Mouse (Mus musculus): ENCODE results near the gene Klhl18. TPM values are rescaled to one million over a fixed set of nuclear protein-coding genes. Genes with fewer than 3 reads are reported as not detected.

Gene Klhl18
- polyA plus RNA-seq, 1 experiment from 2014 or later, result 7.4 TPM

DNA sequence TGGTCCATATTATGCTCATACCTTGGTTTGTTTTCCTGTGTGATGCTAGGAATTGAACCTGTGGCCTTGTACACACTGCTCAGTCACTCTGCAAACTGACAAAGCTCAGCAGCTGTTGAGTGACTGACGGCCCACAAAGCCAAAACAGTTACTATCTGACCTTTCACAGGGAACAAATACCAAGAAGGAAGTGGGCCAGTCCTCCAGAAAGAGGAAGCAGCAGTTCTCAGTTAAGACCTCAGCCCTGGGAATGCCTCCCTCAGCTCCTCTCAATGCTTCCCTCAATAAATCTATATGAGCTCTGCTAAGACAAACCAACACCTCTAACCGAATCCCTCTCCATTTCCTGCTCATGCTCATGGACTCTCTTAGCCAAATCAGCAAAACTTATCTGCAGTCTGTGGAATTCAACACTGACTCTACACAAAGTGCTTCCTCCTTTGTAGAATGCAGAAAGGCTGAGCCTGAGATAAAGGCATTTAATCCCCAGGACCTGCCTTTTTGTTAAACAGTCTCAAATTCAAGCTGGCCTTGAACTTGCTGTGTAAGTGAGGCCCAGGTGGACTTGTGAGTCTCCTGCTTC, 17.3 kb downstream of the Klhl18 start:
- WGBS, result 38% methylated on average over 2 of the region's 2 CpGs
- H3K27me3 ChIP-seq (replicated peaks), result no peaks in the 10 kb centered on the region
- no peak overlapping the region for H3K4me3 ChIP-seq (replicated peaks)
- H3K9ac ChIP-seq, result no peak overlapping the region
- H3K36me3 ChIP-seq, result no peaks in the 10 kb centered on the region
- ATAC-seq (ENCODE audit: insufficient read depth, low FRiP score, low read depth), result peak; percentile 16; the same call in 1 of the 2 replicates
- H3K27ac ChIP-seq, result peak overlapping the region; percentile 17; the same call in 1 of the 2 replicates
- H3K9me3 ChIP-seq, result no peaks in the 10 kb centered on the region
- no peak overlapping the region for H3K4me2 ChIP-seq
- H3K4me1 ChIP-seq, result no peaks in the 10 kb centered on the region

DNA sequence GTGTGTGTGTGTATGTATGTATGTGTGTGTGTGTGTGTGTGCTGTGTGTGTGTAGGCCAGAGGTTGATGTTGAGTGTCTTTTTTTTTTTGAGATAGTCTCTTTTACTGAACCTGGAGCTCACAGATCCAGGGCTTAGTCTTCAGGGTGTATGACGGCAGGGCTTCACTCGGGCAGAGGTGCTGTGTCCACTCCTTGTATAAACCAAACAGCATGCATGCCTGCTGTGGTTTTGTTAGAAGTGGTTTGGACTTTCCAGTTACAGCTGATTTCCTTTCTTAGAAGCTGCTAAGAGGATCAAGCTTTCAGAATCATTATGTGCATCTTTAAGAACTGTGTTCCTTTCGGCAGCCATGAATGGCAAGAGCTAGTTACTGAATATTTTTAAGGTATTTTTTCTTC, 18.6 kb downstream of the Klhl18 start:
- Histone ChIP-seq H3K4me2 (no peak overlapping the region), H3K27ac (no peak overlapping the region), H3K9me3 (no peaks in the 10 kb centered on the region), H3K27me3 (replicated peaks) (no peaks in the 10 kb centered on the region), H3K9ac (no peak overlapping the region), H3K4me3 (replicated peaks) (no peak overlapping the region), H3K4me1 (no peaks in the 10 kb centered on the region), H3K36me3 (no peaks in the 10 kb centered on the region)
- no peak for ATAC-seq (ENCODE audit: insufficient read depth, low FRiP score, low read depth)
- WGBS, result 91% methylated on average over 3 of the region's 3 CpGs

DNA sequence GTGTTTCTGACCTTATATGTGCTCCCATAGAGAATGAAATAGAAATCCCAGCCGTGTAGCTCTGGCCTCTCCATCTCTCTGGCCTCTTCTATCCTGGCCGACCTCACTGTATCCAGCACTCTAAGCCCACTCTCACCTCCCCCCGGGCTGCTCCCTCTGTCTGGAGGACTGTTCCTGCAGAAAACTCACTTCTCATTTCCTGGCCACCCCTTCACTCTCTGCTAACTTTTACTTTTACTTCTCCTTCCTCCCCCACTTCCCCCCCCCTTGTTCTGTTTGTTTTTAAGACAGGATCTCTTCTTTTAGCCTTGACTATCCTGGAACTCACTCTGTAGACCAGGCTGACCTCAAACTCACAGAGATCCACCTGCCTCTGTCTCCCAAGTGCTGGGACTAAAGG, 24.0 kb downstream of the Klhl18 start:
- Histone ChIP-seq H3K9ac (no peak overlapping the region), H3K4me1 (no peaks in the 10 kb centered on the region), H3K4me2 (no peak overlapping the region), H3K9me3 (no peaks in the 10 kb centered on the region), H3K4me3 (replicated peaks) (no peak overlapping the region), H3K27me3 (replicated peaks) (no peaks in the 10 kb centered on the region), H3K36me3 (0 out of 2 replicates have a peak, but pooled peaks cover 9% of the 10 kb centered on the region), H3K27ac (no peak overlapping the region)
- 83% methylated on average over 3 of the region's 3 CpGs for WGBS
- no peak for ATAC-seq (ENCODE audit: insufficient read depth, low FRiP score, low read depth)

DNA sequence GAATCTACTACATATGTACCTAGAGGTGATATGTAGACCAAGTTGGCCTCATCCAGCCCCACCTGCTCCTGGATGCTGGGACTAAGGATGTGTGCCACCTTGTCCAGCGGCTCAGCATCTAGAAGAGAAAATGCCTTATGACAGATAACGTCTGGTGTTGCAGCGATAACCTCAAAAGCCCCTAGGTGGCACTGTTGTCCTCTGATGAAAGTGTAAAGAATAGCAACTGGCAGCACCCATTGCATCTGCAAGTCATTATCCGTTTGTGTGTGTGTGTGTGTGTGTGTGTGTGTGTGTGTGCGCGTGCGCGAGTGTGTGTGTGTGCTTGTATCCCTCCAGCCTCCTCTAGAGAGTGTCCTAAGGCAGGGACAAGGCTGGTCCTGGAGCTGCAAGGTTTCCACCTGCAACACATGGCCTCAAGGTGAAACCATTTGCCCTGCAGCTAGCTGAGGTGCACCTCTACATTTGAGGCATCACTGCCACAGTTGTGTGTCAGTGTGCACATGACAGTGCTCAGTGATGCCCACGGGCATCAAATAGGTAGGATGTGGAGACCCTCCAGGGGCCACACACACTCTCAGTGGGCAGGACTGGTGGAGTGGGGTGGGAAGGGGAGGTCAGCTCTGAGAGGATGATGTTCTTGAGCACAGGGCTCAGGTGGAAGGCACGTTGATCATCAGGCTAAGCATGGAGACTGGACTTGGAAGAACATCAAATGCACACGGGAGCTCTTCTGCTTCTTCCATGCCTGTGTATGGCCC, 27.5 kb downstream of the Klhl18 start:
- WGBS, result 28% methylated on average over 11 of the region's 11 CpGs
- no peak overlapping the region for H3K4me2 ChIP-seq
- H3K36me3 ChIP-seq, result 0 out of 2 replicates have a peak, but pooled peaks cover 12% of the 10 kb centered on the region
- H3K9ac ChIP-seq, result no peak overlapping the region
- no peak overlapping the region for H3K4me3 ChIP-seq (replicated peaks)
- H3K9me3 ChIP-seq, result no peaks in the 10 kb centered on the region
- H3K4me1 ChIP-seq, result no peaks in the 10 kb centered on the region
- H3K27me3 ChIP-seq (replicated peaks), result no peaks in the 10 kb centered on the region
- H3K27ac ChIP-seq, result no peak overlapping the region
- peak; percentile 58; the same call in 1 of the 2 replicates for ATAC-seq (ENCODE audit: insufficient read depth, low FRiP score, low read depth)

DNA sequence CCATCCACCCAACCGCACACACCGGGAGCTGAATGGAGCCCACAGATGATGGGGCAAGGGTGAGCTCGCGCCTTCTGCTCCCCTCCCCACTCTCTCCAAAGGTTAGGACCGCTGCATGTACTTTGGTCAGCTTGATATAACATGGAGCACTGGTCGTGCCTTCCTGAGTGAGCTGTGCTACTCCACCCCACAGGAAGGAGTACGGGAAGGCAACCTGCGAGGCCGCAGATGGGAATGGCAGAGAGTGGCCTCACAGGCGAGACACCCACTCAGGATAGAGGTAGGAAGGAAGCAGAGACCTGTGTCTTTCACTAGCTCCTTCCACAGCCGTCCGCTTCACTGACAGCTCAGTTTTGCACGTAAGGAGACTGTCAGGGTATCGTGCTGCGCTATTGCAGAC, 28.1 kb downstream of the Klhl18 start:
- Histone ChIP-seq H3K4me2 (no peak overlapping the region), H3K27ac (no peak overlapping the region), H3K36me3 (0 out of 2 replicates have a peak, but pooled peaks cover 12% of the 10 kb centered on the region), H3K4me3 (replicated peaks) (no peak overlapping the region), H3K9me3 (no peaks in the 10 kb centered on the region), H3K27me3 (replicated peaks) (no peaks in the 10 kb centered on the region), H3K4me1 (no peaks in the 10 kb centered on the region), H3K9ac (no peak overlapping the region)
- 80% methylated on average over 15 of the region's 15 CpGs for WGBS
- ATAC-seq (ENCODE audit: insufficient read depth, low FRiP score, low read depth), result no peak

DNA sequence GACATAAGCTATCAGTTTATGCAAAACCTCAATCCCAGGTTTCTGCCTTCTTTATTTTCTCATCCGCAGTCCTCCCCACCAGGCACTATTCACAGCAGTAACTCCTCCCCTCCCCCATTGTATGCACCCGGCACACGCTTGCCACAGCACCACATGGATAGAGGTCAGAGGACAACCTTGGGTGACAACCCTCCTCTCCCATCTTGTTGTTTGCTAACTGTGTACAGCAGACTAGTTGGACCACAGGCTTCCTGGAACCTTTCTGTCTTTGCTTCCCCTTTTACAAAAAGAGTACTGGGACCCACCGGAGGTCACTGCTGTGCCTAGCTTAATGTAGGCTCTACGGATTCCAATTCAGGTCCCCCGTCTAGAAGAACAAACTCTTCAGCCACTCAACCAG, 35.9 kb downstream of the Klhl18 start:
- no peak overlapping the region for H3K9ac ChIP-seq
- no peaks in the 10 kb centered on the region for H3K27me3 ChIP-seq (replicated peaks)
- no peak overlapping the region for H3K4me2 ChIP-seq
- no peak for ATAC-seq (ENCODE audit: insufficient read depth, low FRiP score, low read depth)
- no peak overlapping the region for H3K4me3 ChIP-seq (replicated peaks)
- WGBS, result 88% methylated on average over 6 of the region's 6 CpGs
- H3K36me3 ChIP-seq, result peaks cover 6% of the 10 kb centered on the region
- no peaks in the 10 kb centered on the region for H3K4me1 ChIP-seq
- H3K27ac ChIP-seq, result no peak overlapping the region
- H3K9me3 ChIP-seq, result no peaks in the 10 kb centered on the region

DNA sequence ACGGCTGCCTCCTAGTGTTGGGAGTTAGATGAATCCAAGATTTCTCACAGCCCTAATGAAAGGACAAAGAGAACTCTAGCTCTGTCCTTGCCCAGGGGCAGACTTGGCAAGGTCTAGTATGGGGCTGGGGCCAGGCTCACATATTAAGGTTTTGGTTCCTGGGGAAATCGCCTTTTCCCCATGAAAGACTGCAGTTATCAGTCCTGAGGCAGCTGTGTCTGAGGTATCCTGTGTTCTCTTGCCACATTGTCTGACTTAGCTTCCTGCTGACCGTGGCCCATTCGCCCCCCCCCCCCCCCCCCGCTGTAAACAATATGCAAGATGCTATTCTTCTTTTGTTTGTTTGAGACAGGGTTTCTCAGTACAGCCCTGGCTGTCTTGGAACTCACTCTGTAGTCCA, 36.4 kb downstream of the Klhl18 start:
- H3K27ac ChIP-seq, result no peak overlapping the region
- no peaks in the 10 kb centered on the region for H3K4me1 ChIP-seq
- H3K9me3 ChIP-seq, result no peaks in the 10 kb centered on the region
- no peak overlapping the region for H3K9ac ChIP-seq
- 51% methylated on average over 5 of the region's 5 CpGs for WGBS
- H3K4me3 ChIP-seq (replicated peaks), result no peak overlapping the region
- H3K27me3 ChIP-seq (replicated peaks), result no peaks in the 10 kb centered on the region
- ATAC-seq (ENCODE audit: insufficient read depth, low FRiP score, low read depth), result no peak
- H3K4me2 ChIP-seq, result no peak overlapping the region
- peaks cover 6% of the 10 kb centered on the region for H3K36me3 ChIP-seq

DNA sequence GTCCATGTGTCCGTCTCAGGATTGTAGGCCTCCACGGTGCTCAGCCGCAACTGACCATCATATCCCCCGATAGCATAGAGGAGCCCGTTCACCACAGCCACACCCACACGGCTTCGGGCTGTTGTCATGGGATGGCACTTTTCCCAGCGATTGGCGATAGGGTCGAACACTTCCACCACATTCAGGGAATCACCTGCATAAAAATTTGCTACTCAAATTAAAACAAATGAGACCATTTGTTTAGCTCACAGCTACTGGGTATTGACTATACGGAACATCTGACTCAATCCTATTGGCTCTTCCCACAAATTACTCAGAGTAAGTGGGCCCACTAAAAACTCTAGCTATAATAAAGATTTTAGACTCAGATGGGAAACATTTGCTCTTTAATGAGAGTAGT, 40.5 kb downstream of the Klhl18 start:
- Histone ChIP-seq H3K4me1 (no peaks in the 10 kb centered on the region), H3K27me3 (replicated peaks) (no peaks in the 10 kb centered on the region), H3K36me3 (peaks cover 10% of the 10 kb centered on the region), H3K9me3 (no peaks in the 10 kb centered on the region), H3K4me2 (no peak overlapping the region), H3K27ac (no peak overlapping the region), H3K9ac (no peak overlapping the region), H3K4me3 (replicated peaks) (no peak overlapping the region)
- WGBS, result 94% methylated on average over 11 of the region's 11 CpGs
- no peak for ATAC-seq (ENCODE audit: insufficient read depth, low FRiP score, low read depth)

DNA sequence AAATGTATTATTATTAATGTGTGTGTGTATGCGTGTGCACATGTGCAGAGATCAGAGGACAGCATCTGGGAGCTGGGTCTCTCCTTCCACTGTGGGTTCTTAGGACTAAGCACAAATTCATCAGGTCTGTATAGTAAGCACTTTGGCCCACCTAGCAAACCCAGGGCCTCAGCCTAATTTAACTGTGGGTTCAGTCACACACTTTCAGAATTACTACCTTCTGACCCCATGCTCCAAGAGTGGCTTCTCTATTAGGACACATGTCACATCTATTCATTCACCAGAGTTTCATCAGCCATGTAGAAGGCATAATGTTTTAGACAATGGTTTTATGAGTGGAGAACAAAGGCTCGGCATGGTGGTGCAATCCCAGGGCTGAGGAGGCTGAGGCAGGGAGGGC, 43.4 kb downstream of the Klhl18 start:
- peaks cover 21% of the 10 kb centered on the region for H3K36me3 ChIP-seq
- H3K4me3 ChIP-seq (replicated peaks), result no peak overlapping the region
- ATAC-seq (ENCODE audit: insufficient read depth, low FRiP score, low read depth), result no peak
- no peaks in the 10 kb centered on the region for H3K27me3 ChIP-seq (replicated peaks)
- no peaks in the 10 kb centered on the region for H3K9me3 ChIP-seq
- no peaks in the 10 kb centered on the region for H3K4me1 ChIP-seq
- H3K27ac ChIP-seq, result no peak overlapping the region
- no peak overlapping the region for H3K9ac ChIP-seq
- 90% methylated on average over 2 of the region's 2 CpGs for WGBS
- H3K4me2 ChIP-seq, result no peak overlapping the region

DNA sequence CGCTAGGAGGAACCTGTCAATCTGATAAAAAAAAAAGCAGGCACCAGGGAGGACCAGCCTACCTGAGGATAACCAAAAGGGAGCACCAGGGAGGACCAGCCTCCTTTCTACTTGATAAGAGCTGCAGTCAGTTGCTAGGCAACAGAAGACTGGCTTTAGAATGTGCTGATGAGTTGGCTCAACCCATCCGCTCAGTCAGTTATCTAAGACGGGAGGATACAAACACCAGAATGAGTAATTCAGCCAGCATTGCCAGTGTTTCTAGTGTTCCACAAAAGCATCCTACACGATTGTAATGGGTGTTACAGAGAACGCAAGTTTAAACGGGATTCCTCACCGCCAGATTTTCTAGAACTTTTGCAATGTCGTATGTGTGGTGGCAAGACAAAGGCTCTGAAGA, 45.3 kb downstream of the Klhl18 start:
- 75% methylated on average over 8 of the region's 8 CpGs for WGBS
- Histone ChIP-seq H3K36me3 (peaks cover 24% of the 10 kb centered on the region), H3K4me2 (no peak overlapping the region), H3K4me3 (replicated peaks) (no peak overlapping the region), H3K9ac (no peak overlapping the region), H3K27me3 (replicated peaks) (no peaks in the 10 kb centered on the region), H3K27ac (no peak overlapping the region), H3K9me3 (no peaks in the 10 kb centered on the region), H3K4me1 (no peaks in the 10 kb centered on the region)
- no peak for ATAC-seq (ENCODE audit: insufficient read depth, low FRiP score, low read depth)

DNA sequence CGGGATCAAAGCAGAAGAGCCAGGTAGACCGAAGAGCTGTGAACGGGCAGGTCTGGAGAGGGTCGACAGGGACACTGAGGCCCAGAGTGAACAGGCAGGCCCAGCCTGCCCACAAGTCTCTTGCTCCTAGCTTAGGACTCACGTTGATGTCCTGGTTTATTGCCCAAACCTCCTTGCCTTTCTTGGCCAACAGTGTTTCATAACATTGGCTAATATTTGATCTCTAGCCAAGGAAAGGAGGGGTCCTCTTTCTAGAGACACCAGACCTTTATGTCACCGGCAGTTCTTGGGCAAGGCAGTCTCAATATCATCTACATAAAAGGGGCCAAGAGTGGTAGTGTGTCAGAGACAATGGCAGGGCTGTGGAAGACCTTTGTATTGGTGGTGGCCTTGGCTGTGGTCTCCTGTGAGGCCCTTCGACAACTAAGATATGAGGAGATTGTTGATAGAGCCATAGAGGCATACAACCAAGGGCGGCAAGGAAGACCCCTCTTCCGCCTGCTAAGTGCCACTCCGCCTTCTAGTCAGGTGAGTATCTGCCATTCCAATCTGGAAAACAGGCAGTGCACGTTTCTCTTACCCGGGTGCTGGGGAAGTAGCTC, 56.9 kb downstream of the Klhl18 start, which contains the start of gene Ngp:
TSS of gene Ngp (plus strand) at position 237 of the 602 bp plus-strand sequence.
- H3K27me3 ChIP-seq (replicated peaks), result no peaks in the 10 kb centered on the region
- no peak within 1 kb of the TSS for H3K4me2 ChIP-seq
- H3K27ac ChIP-seq, result no peak within 1 kb of the TSS
- H3K9ac ChIP-seq, result no peak within 1 kb of the TSS
- H3K4me1 ChIP-seq, result no peaks in the 10 kb centered on the region
- H3K9me3 ChIP-seq, result no peaks in the 10 kb centered on the region
- H3K4me3 ChIP-seq (replicated peaks), result no peak within 1 kb of the TSS
- WGBS, result 85% methylated on average over 12 of the region's 12 CpGs
- ATAC-seq (ENCODE audit: insufficient read depth, low FRiP score, low read depth), result no peak
- no peaks in the 10 kb centered on the region for H3K36me3 ChIP-seq

DNA sequence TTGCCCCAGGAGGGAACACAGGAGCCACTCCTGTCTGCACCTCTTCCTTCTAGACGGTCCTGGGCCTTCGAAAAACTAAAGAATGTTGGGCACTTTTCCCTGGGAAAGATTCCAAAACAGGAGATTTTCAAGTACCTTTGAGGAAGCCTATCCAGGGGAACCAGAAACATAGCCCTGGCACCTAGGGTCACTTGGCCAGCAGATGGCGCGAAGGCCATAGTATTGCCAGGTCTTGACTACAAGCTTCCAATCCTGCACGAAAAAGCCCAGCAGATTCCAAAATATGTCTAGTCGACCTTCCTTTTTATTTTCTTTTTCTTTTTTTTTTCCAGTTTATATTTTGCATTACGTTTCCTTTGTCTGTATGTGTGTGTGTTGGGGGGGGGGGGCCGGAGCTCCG, 62.7 kb downstream of the Klhl18 start:
- no peaks in the 10 kb centered on the region for H3K9me3 ChIP-seq
- WGBS, result 52% methylated on average over 9 of the region's 9 CpGs
- no peaks in the 10 kb centered on the region for H3K36me3 ChIP-seq
- H3K9ac ChIP-seq, result no peak overlapping the region
- no peak overlapping the region for H3K4me3 ChIP-seq (replicated peaks)
- H3K27me3 ChIP-seq (replicated peaks), result no peaks in the 10 kb centered on the region
- H3K4me2 ChIP-seq, result no peak overlapping the region
- no peak for ATAC-seq (ENCODE audit: insufficient read depth, low FRiP score, low read depth)
- no peak overlapping the region for H3K27ac ChIP-seq
- H3K4me1 ChIP-seq, result no peaks in the 10 kb centered on the region
